Mouse (Mus musculus): ENCODE measurements around the gene Galk2. TPM values are rescaled to one million over a fixed set of nuclear protein-coding genes. Genes with fewer than 3 reads are reported as not detected.
A peak's percentile ranks its signal among the peaks of the same experiment; 100 is the strongest.

Galk2 gene
- polyA plus RNA-seq, 2 experiments = 6.2 to 10.1 TPM

DNA sequence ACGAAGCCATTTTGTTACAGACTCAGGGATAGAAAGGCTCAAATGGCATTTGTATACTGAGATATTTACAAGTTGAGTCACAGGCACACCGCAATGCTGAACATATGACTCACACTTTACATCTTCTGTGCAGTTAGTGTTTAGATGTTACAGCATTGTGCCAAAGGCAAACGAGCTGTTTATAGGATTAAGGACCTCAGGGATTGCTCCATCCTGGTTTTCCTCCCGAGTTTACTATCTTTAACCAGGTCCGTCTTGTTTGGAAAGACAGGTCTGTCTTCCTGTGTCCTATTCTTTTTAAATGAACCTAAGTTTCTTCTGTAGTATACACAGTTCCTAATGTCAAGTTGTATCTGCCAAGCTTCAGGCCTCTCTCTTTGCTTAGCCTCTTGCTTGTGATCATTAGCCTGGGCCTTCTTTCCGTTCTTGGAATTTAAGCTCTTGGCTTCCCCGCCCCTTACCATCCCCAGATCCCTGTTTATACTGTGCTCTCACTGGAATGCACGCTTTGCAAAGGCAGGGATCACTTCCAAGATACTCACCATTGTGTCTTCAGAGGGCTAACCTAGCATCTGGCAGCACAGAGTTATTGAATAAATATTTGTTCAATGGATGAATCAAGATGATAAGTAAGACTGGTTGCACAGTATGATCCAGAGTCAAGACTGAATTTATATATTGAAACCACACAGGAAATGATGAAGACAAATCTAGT lies 172.4 kb downstream of the Galk2 start:
- no peaks in the 10 kb centered on the region for H3K27me3 ChIP-seq (ENCODE audit: control insufficient read depth, insufficient read depth, low read length)
- no peak overlapping the region for H3K4me2 ChIP-seq (ENCODE audit: low read depth)
- TF ChIP-seq CTCF (IDR thresholded peaks at IDR 0.05; ENCODE audit: low read depth) (no peak), EP300 (IDR thresholded peaks at IDR 0.05; ENCODE audit: low read depth) (no peak)
- H3K27ac ChIP-seq = no peak overlapping the region
- ATAC-seq (ENCODE audit: insufficient read depth) (no peak), DNase-seq (ENCODE audit: low read depth in 3 of 3, low spot score in 3 of 3) (no peak)
- H3K9ac ChIP-seq (replicated peaks) = no peak overlapping the region
- H3K9me3 ChIP-seq (ENCODE audit: control insufficient read depth, low read length) = no peaks in the 10 kb centered on the region
- WGBS (ENCODE audit: insufficient replicate concordance) = 42% methylated on average over 8 of the region's 8 CpGs
- H3K36me3 ChIP-seq (replicated peaks; ENCODE audit: control insufficient read depth, insufficient read depth, low read depth) = no peaks in the 10 kb centered on the region
- no peaks in the 10 kb centered on the region for H3K4me1 ChIP-seq (replicated peaks; ENCODE audit: control insufficient read depth in 2 of 2, insufficient read depth in 2 of 2, low read length in 1 of 2)
- no peak overlapping the region for H3K4me3 ChIP-seq (ENCODE audit: insufficient read depth in 1 of 2, low read depth in 2 of 2, low read length in 2 of 2)

DNA sequence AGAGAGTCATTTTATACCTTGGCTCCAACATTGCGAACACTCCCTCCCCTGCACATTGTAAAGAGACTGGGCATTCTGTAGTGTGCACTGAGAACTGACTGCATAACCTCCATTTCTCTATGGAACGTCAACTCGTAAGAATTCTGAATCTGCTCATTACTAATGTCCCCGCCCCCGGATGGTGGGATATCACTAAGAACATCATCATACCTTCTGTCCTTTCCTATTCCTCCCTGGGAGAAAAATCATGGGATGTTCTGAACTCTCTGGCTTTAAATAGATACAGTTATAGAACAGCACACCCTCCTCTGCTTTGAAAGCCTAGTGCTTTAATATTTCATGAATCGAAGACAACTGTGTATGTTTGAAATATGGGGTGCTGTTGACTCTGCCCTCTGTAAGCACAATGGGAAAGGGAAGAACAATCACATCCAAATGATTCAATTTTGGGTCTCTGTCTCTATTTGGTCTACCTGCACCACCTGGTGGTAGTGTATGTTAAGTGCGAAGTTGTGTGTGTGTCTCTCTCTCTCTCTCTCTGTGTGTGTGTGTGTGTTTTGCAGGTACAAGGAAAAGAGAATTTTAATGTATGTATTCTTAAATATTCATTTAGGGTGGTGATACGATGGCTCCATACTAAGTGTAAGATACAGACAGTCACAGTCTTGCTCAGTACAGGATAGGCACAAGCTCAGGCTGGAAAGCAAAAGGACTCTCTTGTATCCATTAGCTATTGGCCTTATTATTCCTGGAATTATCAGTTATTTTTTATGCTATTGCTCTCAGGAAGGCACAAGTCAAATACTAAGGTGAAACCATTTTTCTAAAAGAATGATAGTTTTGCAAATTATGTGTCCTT lies 174.4 kb downstream of the Galk2 start:
- no peaks in the 10 kb centered on the region for H3K4me1 ChIP-seq (replicated peaks; ENCODE audit: control insufficient read depth in 2 of 2, insufficient read depth in 2 of 2, low read length in 1 of 2)
- TF ChIP-seq CTCF (IDR thresholded peaks at IDR 0.05; ENCODE audit: low read depth) (peak; percentile 45; the same call in 1 of the 2 replicates), EP300 (IDR thresholded peaks at IDR 0.05; ENCODE audit: low read depth) (no peak)
- H3K27me3 ChIP-seq (ENCODE audit: control insufficient read depth, insufficient read depth, low read length) = no peaks in the 10 kb centered on the region
- no peak overlapping the region for H3K4me3 ChIP-seq (ENCODE audit: insufficient read depth in 1 of 2, low read depth in 2 of 2, low read length in 2 of 2)
- no peak overlapping the region for H3K4me2 ChIP-seq (ENCODE audit: low read depth)
- H3K36me3 ChIP-seq (replicated peaks; ENCODE audit: control insufficient read depth, insufficient read depth, low read depth) = no peaks in the 10 kb centered on the region
- 62% methylated on average over 8 of the region's 8 CpGs for WGBS (ENCODE audit: insufficient replicate concordance)
- no peak for DNase-seq (ENCODE audit: low read depth in 3 of 3, low spot score in 3 of 3)
- ATAC-seq (ENCODE audit: insufficient read depth) = no peak
- H3K9ac ChIP-seq (replicated peaks) = no peak overlapping the region
- H3K27ac ChIP-seq = no peak overlapping the region
- H3K9me3 ChIP-seq (ENCODE audit: control insufficient read depth, low read length) = no peaks in the 10 kb centered on the region

Other genes starting within 250 kb of the Galk2 start
- 2.7 and 4.2 TPM in 2 replicates for gene Cep152, start 234.0 kb upstream of the Galk2 start, polyA plus RNA-seq (2012; rRNA removed)
- 4.1 and 4.3 TPM in 2 replicates for gene Cep152, start 234.0 kb upstream of the Galk2 start, polyA plus RNA-seq (2014; fragmentation: Nextera tagmentation; extraction: Ambion mirVana)
- 14.4 and 25.9 TPM in 2 replicates for gene Eid1, start 186.0 kb upstream of the Galk2 start, polyA plus RNA-seq (2012; rRNA removed)
- 45.7 and 48.1 TPM in 2 replicates for gene Eid1, start 186.0 kb upstream of the Galk2 start, polyA plus RNA-seq (2014; fragmentation: Nextera tagmentation; extraction: Ambion mirVana)
- gene Shc4, start 135.0 kb upstream of the Galk2 start, polyA plus RNA-seq (2012; rRNA removed) = 0.52 and 0.60 TPM in 2 replicates
- gene Shc4, start 135.0 kb upstream of the Galk2 start, polyA plus RNA-seq (2014; fragmentation: Nextera tagmentation; extraction: Ambion mirVana) = 0.50 and 0.58 TPM in 2 replicates
- 1.7 and 2.5 TPM in 2 replicates for gene Secisbp2l, start 76.2 kb upstream of the Galk2 start, polyA plus RNA-seq (2012; rRNA removed)
- gene Secisbp2l, start 76.2 kb upstream of the Galk2 start, polyA plus RNA-seq (2014; fragmentation: Nextera tagmentation; extraction: Ambion mirVana) = 3.7 and 4.6 TPM in 2 replicates
- gene Cops2, start within 50 bp of the Galk2 start, polyA plus RNA-seq (2012; rRNA removed) = 13.9 and 50.4 TPM in 2 replicates
- gene Cops2, start within 50 bp of the Galk2 start, polyA plus RNA-seq (2014; fragmentation: Nextera tagmentation; extraction: Ambion mirVana) = 49.4 and 52.2 TPM in 2 replicates
- gene Fgf7, start 175.5 kb downstream of the Galk2 start, polyA plus RNA-seq (2012; rRNA removed) = 0.03 and 0.05 TPM in 2 replicates
- gene Fgf7, start 175.5 kb downstream of the Galk2 start, polyA plus RNA-seq (2014; fragmentation: Nextera tagmentation; extraction: Ambion mirVana) = not detected in 2 replicates

All from liver, embryonic 14.5 days (tissue).